In genomic region chr6:53086879-53087278, GRCm38 (mm10) we compare ENCODE assay signal across 19 mouse cellular contexts.
"Had no signal": no experiment of that assay in that cellular context is flagged by ENCODE, and none has a peak within 500 bp of the region (broad histone marks: within the 10 kb centered on the region; RNA-seq: fewer than 3 reads in every experiment).

No protein-coding gene starts in this region.

- H3K4me2 ChIP-seq: lung, embryonic 14.5 days; midbrain, embryonic 12.5 days; neural tube, embryonic 13.5 days; neural tube, embryonic 15.5 days had no signal

- H3K27ac ChIP-seq: liver, embryonic 14.5 days; midbrain, embryonic 12.5 days; neural tube, embryonic 13.5 days; neural tube, embryonic 15.5 days had no signal

- H3K9ac ChIP-seq: liver, embryonic 14.5 days; lung, embryonic 14.5 days; midbrain, embryonic 12.5 days; neural tube, embryonic 13.5 days; neural tube, embryonic 15.5 days had no signal

- H3K9me3 ChIP-seq: midbrain, embryonic 12.5 days; neural tube, embryonic 13.5 days; neural tube, embryonic 15.5 days had no signal

- H3K36me3 ChIP-seq: midbrain, embryonic 12.5 days; neural tube, embryonic 13.5 days; neural tube, embryonic 15.5 days had no signal

- DNase-seq: lung, adult 18-20 months; lung, embryonic 14.5 days; lung, postnatal 10 days; lung, postnatal 4 days; midbrain, embryonic 14.5 days; retina, postnatal 1 day; right cerebral cortex, adult 18-20 months; right cerebral cortex, postnatal 25 days; right cerebral cortex, postnatal 4 days; spleen, adult 18-20 months; thymus, adult 18-20 months; thymus, postnatal 25 days; thymus, postnatal 4 days had no signal

- ATAC-seq: midbrain, embryonic 16.5 days had no signal

- H3K27me3 ChIP-seq: midbrain, embryonic 12.5 days; neural tube, embryonic 13.5 days; neural tube, embryonic 15.5 days had no signal

- H3K4me1 ChIP-seq: midbrain, embryonic 12.5 days; neural tube, embryonic 13.5 days; neural tube, embryonic 15.5 days had no signal

- H3K4me3 ChIP-seq: midbrain, embryonic 12.5 days; myocyte; neural tube, embryonic 13.5 days; neural tube, embryonic 15.5 days had no signal
